Mouse (Mus musculus): ENCODE measurements around the gene Hoxd9.

GRCm38 (mm10) chr2:74720384-74720783, 22.9 kb downstream of the Hoxd9 start:
- no peak for TF ChIP-seq GATA1 (IDR thresholded peaks at IDR 0.05; ENCODE audit: low read length)
- TF ChIP-seq TAL1 (IDR thresholded peaks at IDR 0.05; ENCODE audit: low read length) = no peak
